Mouse (Mus musculus) layer of hippocampus, adult 11-12 months (tissue): ENCODE results near the gene Gtf2b.

Source experiments
- DNase-seq: peaks from one replicate; pipeline ENCODE4 v3.0.0; 2022; ENCODE audit warnings: low spot score

Gtf2b gene

GRCm38 (mm10) chr3:142764995-142765777 lies at the start of gene Gtf2b:
Gtf2b (plus strand) TSS chr3:142765045.
- DNase-seq, result peak; percentile 91

GRCm38 (mm10) chr3:142725481-142725880 lies 39.4 kb upstream of the Gtf2b start:
- DNase-seq, result no peak

- DNase-seq, result no peak
Measured at GRCm38 (mm10) chr3:142725969-142726672, 38.7 kb upstream of the Gtf2b start.

GRCm38 (mm10) chr3:142734291-142734690 lies 30.6 kb upstream of the Gtf2b start:
- DNase-seq, result no peak

GRCm38 (mm10) chr3:142740896-142741295 lies 23.9 kb upstream of the Gtf2b start:
- DNase-seq, result no peak

- no peak for DNase-seq
Measured at GRCm38 (mm10) chr3:142743973-142744898, 20.6 kb upstream of the Gtf2b start.

GRCm38 (mm10) chr3:142745076-142745475 lies 19.8 kb upstream of the Gtf2b start:
- DNase-seq, result no peak

GRCm38 (mm10) chr3:142747673-142748072 lies 17.2 kb upstream of the Gtf2b start:
- DNase-seq, result no peak

- no peak for DNase-seq
Measured at GRCm38 (mm10) chr3:142749131-142749530, 15.7 kb upstream of the Gtf2b start.

- DNase-seq, result no peak
Measured at GRCm38 (mm10) chr3:142755132-142755867, 9.5 kb upstream of the Gtf2b start.

GRCm38 (mm10) chr3:142757841-142758240 lies 7.0 kb upstream of the Gtf2b start:
- DNase-seq, result no peak

GRCm38 (mm10) chr3:142758593-142758992 lies 6.3 kb upstream of the Gtf2b start:
- no peak for DNase-seq

GRCm38 (mm10) chr3:142760356-142760755 lies 4.5 kb upstream of the Gtf2b start:
- no peak for DNase-seq

- no peak for DNase-seq
Measured at GRCm38 (mm10) chr3:142765778-142766165, 927 bp downstream of the Gtf2b start.

- DNase-seq, result no peak
Measured at GRCm38 (mm10) chr3:142768498-142768897, 3.7 kb downstream of the Gtf2b start.

- DNase-seq, result no peak
Measured at GRCm38 (mm10) chr3:142770518-142770917, 5.7 kb downstream of the Gtf2b start.

GRCm38 (mm10) chr3:142773538-142774191 lies 8.8 kb downstream of the Gtf2b start:
- no peak for DNase-seq

GRCm38 (mm10) chr3:142777227-142777626 lies 12.4 kb downstream of the Gtf2b start:
- DNase-seq, result no peak

GRCm38 (mm10) chr3:142786423-142787072 lies 21.7 kb downstream of the Gtf2b start:
- no peak for DNase-seq

GRCm38 (mm10) chr3:142795587-142795986 lies 30.7 kb downstream of the Gtf2b start:
- no peak for DNase-seq

- DNase-seq, result no peak
Measured at GRCm38 (mm10) chr3:142811582-142811981, 46.7 kb downstream of the Gtf2b start.
